Mouse (Mus musculus) intestine, embryonic 16.5 days (tissue): ENCODE measurements around the gene Rbfox3. TPM values are rescaled to one million over a fixed set of nuclear protein-coding genes. Genes with fewer than 3 reads are reported as not detected.
A peak's percentile ranks its signal among the peaks of the same experiment; 100 is the strongest.

Source experiments
- ATAC-seq: fragments of 200-750 bp; cut with Nextera tagmentation; 2 replicates; pipeline ENCODE4 v1.8.0; 2017; ENCODE audit warnings: moderate TSS enrichment, moderate library complexity
- H3K27ac ChIP-seq: fragments of 300-500 bp; sonication (generic); 2 replicates; pipeline ENCODE4 v1.5.1; 2014; ENCODE audit warnings: mild to moderate bottlenecking, low read length
- H3K27me3 ChIP-seq: fragments of 300-500 bp; sonication (generic); replicated peaks from 2 replicates; pipeline ENCODE4 v1.6.1; 2014; ENCODE audit warnings: low read length, control low read depth, mixed read lengths; ENCODE audit not compliant: control insufficient read depth, insufficient read depth
- H3K36me3 ChIP-seq: fragments of 300-500 bp; sonication (generic); 2 replicates; pipeline ENCODE4 v1.6.1; 2014; ENCODE audit warnings: low read length, control low read depth; ENCODE audit not compliant: control insufficient read depth, insufficient read depth
- H3K4me1 ChIP-seq: fragments of 300-500 bp; sonication (generic); 2 replicates; pipeline ENCODE4 v1.6.1; 2014; ENCODE audit warnings: low read length, control low read depth, mixed read lengths; ENCODE audit not compliant: control insufficient read depth, insufficient read depth
- H3K4me2 ChIP-seq: fragments of 300-500 bp; sonication (generic); 2 replicates; pipeline ENCODE4 v1.6.1; 2014; ENCODE audit warnings: low read depth, low read length, control low read depth
- H3K4me3 ChIP-seq: fragments of 300-500 bp; sonication (generic); 2 replicates; pipeline ENCODE4 v1.5.1; 2014; ENCODE audit warnings: mild to moderate bottlenecking, low read length
- H3K9ac ChIP-seq: fragments of 300-500 bp; sonication (generic); 2 replicates; pipeline ENCODE4 v1.6.1; 2014; ENCODE audit warnings: low read depth, low read length
- H3K9me3 ChIP-seq: fragments of 300-500 bp; sonication (generic); 2 replicates; pipeline ENCODE4 v1.6.1; 2016; ENCODE audit warnings: low read length, control low read depth; ENCODE audit not compliant: control insufficient read depth
- WGBS: fragments of 180-500 bp; shearing (Covaris S2); extraction: QIAGEN DNeasy Blood & Tissue Kit; methylation state at CpG from one replicate; pipeline ENCODE4 v1.1.7; 2014; 5-methylcytosine and 5-hydroxymethylcytosine counted together
- polyA plus RNA-seq: library from polyadenylated mRNA; unstranded; fragments of >200 nt; fragmentation: Nextera tagmentation; extraction: Ambion mirVana; gene quantifications from 2 replicates; pipeline ENCODE4 v1.2.1, GENCODE M21; 2015

The Rbfox3 gene
- polyA plus RNA-seq, 1 experiment from 2014 or later, result 0.98 TPM

GRCm38 (mm10) chr11:118751879-118752616 lies 159.3 kb downstream of the Rbfox3 start:
- no peak overlapping the region for H3K9ac ChIP-seq
- no peaks in the 10 kb centered on the region for H3K36me3 ChIP-seq
- H3K27me3 ChIP-seq, result no peaks in the 10 kb centered on the region; the same call in 1 of the 2 replicates
- H3K4me1 ChIP-seq, result no peaks in the 10 kb centered on the region
- H3K4me2 ChIP-seq, result no peak overlapping the region
- no peaks in the 10 kb centered on the region for H3K9me3 ChIP-seq
- H3K27ac ChIP-seq, result no peak overlapping the region
- WGBS, result 58% methylated on average over 7 of the region's 7 CpGs
- H3K4me3 ChIP-seq, result no peak overlapping the region
- no peak for ATAC-seq

- no peak overlapping the region for H3K4me2 ChIP-seq
- WGBS, result 79% methylated on average over 11 of the region's 11 CpGs
- peaks cover under 1% of the 10 kb centered on the region; the same call in 1 of the 2 replicates for H3K27me3 ChIP-seq
- H3K4me3 ChIP-seq, result no peak overlapping the region
- H3K4me1 ChIP-seq, result no peaks in the 10 kb centered on the region
- no peaks in the 10 kb centered on the region for H3K36me3 ChIP-seq
- no peak overlapping the region for H3K27ac ChIP-seq
- no peaks in the 10 kb centered on the region for H3K9me3 ChIP-seq
- ATAC-seq, result no peak
- no peak overlapping the region for H3K9ac ChIP-seq
These were observed 160.6 kb downstream of the Rbfox3 start for GRCm38 (mm10) chr11:118750745-118751330.

- Histone ChIP-seq H3K27ac (no peak overlapping the region), H3K4me2 (no peak overlapping the region), H3K9ac (no peak overlapping the region), H3K4me3 (no peak overlapping the region), H3K36me3 (no peaks in the 10 kb centered on the region), H3K27me3 (peaks cover 11% of the 10 kb centered on the region; the same call in 1 of the 2 replicates), H3K4me1 (peaks cover 5% of the 10 kb centered on the region; the same call in 1 of the 2 replicates), H3K9me3 (no peaks in the 10 kb centered on the region)
- ATAC-seq, result no peak
- 78% methylated on average over 1 of the region's 1 CpGs for WGBS
These were observed 161.9 kb downstream of the Rbfox3 start for GRCm38 (mm10) chr11:118749541-118749940.

GRCm38 (mm10) chr11:118748622-118749021 lies 162.8 kb downstream of the Rbfox3 start:
- 64% methylated on average over 10 of the region's 10 CpGs for WGBS
- Histone ChIP-seq H3K9ac (no peak overlapping the region), H3K4me1 (peaks cover 10% of the 10 kb centered on the region; the same call in 1 of the 2 replicates), H3K4me2 (no peak overlapping the region), H3K36me3 (no peaks in the 10 kb centered on the region), H3K9me3 (no peaks in the 10 kb centered on the region), H3K27ac (no peak overlapping the region), H3K4me3 (no peak overlapping the region), H3K27me3 (peaks cover 11% of the 10 kb centered on the region)
- ATAC-seq, result no peak

GRCm38 (mm10) chr11:118745279-118745678 lies 166.1 kb downstream of the Rbfox3 start:
- Histone ChIP-seq H3K4me2 (no peak overlapping the region), H3K9ac (no peak overlapping the region), H3K36me3 (no peaks in the 10 kb centered on the region), H3K27me3 (peaks cover 11% of the 10 kb centered on the region), H3K4me3 (no peak overlapping the region), H3K9me3 (no peaks in the 10 kb centered on the region), H3K27ac (no peak overlapping the region), H3K4me1 (peaks cover 10% of the 10 kb centered on the region; the same call in 1 of the 2 replicates)
- ATAC-seq, result no peak

- H3K9ac ChIP-seq, result peak overlapping the region; percentile 21; the same call in 1 of the 2 replicates
These were observed 166.6 kb downstream of the Rbfox3 start for GRCm38 (mm10) chr11:118744782-118745181.

GRCm38 (mm10) chr11:118742762-118743161 lies 168.6 kb downstream of the Rbfox3 start:
- WGBS, result 18% methylated on average over 3 of the region's 3 CpGs
- no peaks in the 10 kb centered on the region for H3K36me3 ChIP-seq
- H3K9me3 ChIP-seq, result no peaks in the 10 kb centered on the region
- H3K9ac ChIP-seq, result no peak overlapping the region
- no peak for ATAC-seq
- peaks cover 11% of the 10 kb centered on the region for H3K27me3 ChIP-seq
- H3K4me1 ChIP-seq, result peaks cover 10% of the 10 kb centered on the region; the same call in 1 of the 2 replicates
- H3K4me3 ChIP-seq, result no peak overlapping the region
- H3K27ac ChIP-seq, result no peak overlapping the region
- no peak overlapping the region for H3K4me2 ChIP-seq

More at GRCm38 (mm10) chr11:118744782-118745181, 166.6 kb downstream of the Rbfox3 start:
- Histone ChIP-seq H3K27ac (no peak overlapping the region), H3K9me3 (no peaks in the 10 kb centered on the region), H3K36me3 (no peaks in the 10 kb centered on the region), H3K4me1 (peaks cover 10% of the 10 kb centered on the region; the same call in 1 of the 2 replicates), H3K4me2 (peak overlapping the region; percentile 50), H3K27me3 (peaks cover 11% of the 10 kb centered on the region), H3K4me3 (peak overlapping the region; percentile 27)
- WGBS, result 3% methylated on average over 15 of the region's 15 CpGs
- peak; percentile 59; the same call in 1 of the 2 replicates for ATAC-seq

GRCm38 (mm10) chr11:118741262-118741661 lies 170.1 kb downstream of the Rbfox3 start:
- H3K4me2 ChIP-seq, result no peak overlapping the region
- peaks cover 11% of the 10 kb centered on the region for H3K27me3 ChIP-seq
- no peak for ATAC-seq
- WGBS, result 37% methylated on average over 6 of the region's 6 CpGs
- no peak overlapping the region for H3K9ac ChIP-seq
- peaks cover 10% of the 10 kb centered on the region; the same call in 1 of the 2 replicates for H3K4me1 ChIP-seq
- H3K9me3 ChIP-seq, result no peaks in the 10 kb centered on the region
- H3K27ac ChIP-seq, result no peak overlapping the region
- H3K4me3 ChIP-seq, result no peak overlapping the region
- no peaks in the 10 kb centered on the region for H3K36me3 ChIP-seq

- no peak overlapping the region for H3K4me2 ChIP-seq
- no peaks in the 10 kb centered on the region for H3K9me3 ChIP-seq
- no peak overlapping the region for H3K9ac ChIP-seq
- H3K27me3 ChIP-seq, result peaks cover 2% of the 10 kb centered on the region
- H3K36me3 ChIP-seq, result no peaks in the 10 kb centered on the region
- no peak overlapping the region for H3K4me3 ChIP-seq
- ATAC-seq, result no peak
- WGBS, result 14% methylated on average over 6 of the region's 6 CpGs
- H3K27ac ChIP-seq, result no peak overlapping the region
- H3K4me1 ChIP-seq, result peaks cover 10% of the 10 kb centered on the region; the same call in 1 of the 2 replicates
These were observed 171.4 kb downstream of the Rbfox3 start for GRCm38 (mm10) chr11:118740001-118740400.
